ENCODE assay signal across 8 mouse cellular contexts in the genomic region with DNA sequence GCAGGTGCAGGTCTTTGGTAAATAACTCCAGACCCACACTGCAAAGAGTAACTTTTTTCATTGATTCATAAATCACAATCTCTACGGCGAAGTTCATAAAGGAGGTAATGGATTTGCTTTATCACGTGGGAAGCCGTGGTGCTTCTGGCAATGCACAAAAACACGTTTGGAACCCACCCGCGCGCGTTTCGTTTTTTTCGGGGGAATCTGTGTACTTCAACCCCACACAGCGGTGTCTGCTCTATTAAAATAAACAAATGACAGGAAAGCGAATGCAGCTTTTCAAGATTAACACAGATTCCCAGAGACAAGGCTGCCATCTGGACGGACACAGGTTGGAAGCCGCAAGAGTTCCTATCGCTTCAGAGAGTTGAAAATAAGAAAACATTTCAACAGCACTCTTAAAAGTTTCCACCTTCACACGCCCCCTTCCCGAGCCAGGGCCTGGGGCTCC. TPM values are rescaled to one million over a fixed set of nuclear protein-coding genes. Genes with fewer than 3 reads are reported as not detected.
DNase-seq lines count a peak whose midpoint lies in the region; ATAC-seq lines count a peak whose summit lies in the region.

No protein-coding gene starts in this region.

- no peak for DNase-seq in heart, postnatal 10 days
- peak; percentile 39 for DNase-seq in lung, postnatal 36 days
- DNase-seq in c-Kit-positive CD71-positive TER-119-positive erythroid progenitor cells, embryonic 14.5 days (ENCODE audit: low spot score) = no peak
- DNase-seq in gastrocnemius, adult 8-10 months (ENCODE audit: low spot score in 2 of 2) = no peak
- DNase-seq in spleen, postnatal 10 days (ENCODE audit: low spot score in 2 of 2) = no peak

- no peaks in the 10 kb centered on the region for H3K27me3 ChIP-seq in heart, embryonic 11.5 days (ENCODE audit: control insufficient read depth, insufficient read depth, low read length)
- no peaks in the 10 kb centered on the region for H3K27me3 ChIP-seq in forebrain, embryonic 15.5 days

- H3K4me3 ChIP-seq in heart, embryonic 11.5 days (ENCODE audit: low read depth, low read length) = peak overlapping the region; percentile 97
- H3K4me3 ChIP-seq in forebrain, embryonic 15.5 days = peak overlapping the region; percentile 72

- peak overlapping the region; percentile 72 for H3K4me2 ChIP-seq in heart, embryonic 11.5 days
- H3K4me2 ChIP-seq in forebrain, embryonic 15.5 days (replicated peaks) = peak overlapping the region; percentile 86

- no peak for ATAC-seq in heart, embryonic 11.5 days (replicated peaks; ENCODE audit: insufficient number of reproducible peaks, low FRiP score, low TSS enrichment)
- peak; percentile 4 for ATAC-seq in CD4-positive, CD25-positive, alpha-beta regulatory T cell, adult 4 months
- ATAC-seq in forebrain, embryonic 15.5 days (replicated peaks) = no peak

- 8% methylated on average over 18 of the region's 18 CpGs for WGBS in heart, embryonic 11.5 days (ENCODE audit: insufficient replicate concordance)
- 4% methylated on average over 18 of the region's 18 CpGs for WGBS in forebrain, embryonic 15.5 days

- H3K36me3 ChIP-seq in heart, embryonic 11.5 days (ENCODE audit: control insufficient read depth, insufficient read depth, low read length) = no peaks in the 10 kb centered on the region
- H3K36me3 ChIP-seq in forebrain, embryonic 15.5 days = no peaks in the 10 kb centered on the region

- H3K9ac ChIP-seq in heart, embryonic 11.5 days (ENCODE audit: low read depth, low read length) = peak overlapping the region; percentile 96
- peak overlapping the region; percentile 86 for H3K9ac ChIP-seq in forebrain, embryonic 15.5 days (replicated peaks)

- H3K9me3 ChIP-seq in heart, embryonic 11.5 days (replicated peaks; ENCODE audit: control insufficient read depth, low read length) = no peaks in the 10 kb centered on the region
- no peaks in the 10 kb centered on the region for H3K9me3 ChIP-seq in forebrain, embryonic 15.5 days

- peak overlapping the region; percentile 95 for H3K27ac ChIP-seq in heart, embryonic 11.5 days (ENCODE audit: low read depth, low read length)
- peak overlapping the region; percentile 91; the same call in 1 of the 2 replicates for H3K27ac ChIP-seq in forebrain, embryonic 15.5 days (replicated peaks)

- H3K4me1 ChIP-seq in heart, embryonic 11.5 days (ENCODE audit: control insufficient read depth, insufficient read depth, low read length) = peaks cover 28% of the 10 kb centered on the region
- peaks cover 27% of the 10 kb centered on the region for H3K4me1 ChIP-seq in forebrain, embryonic 15.5 days

- intact Hi-C loops in heart, postnatal 10 days (cut with DNase I) = loop anchor here (2.0 to 10.0 kb wide), 5 partner anchors 23 to 241 kb away; partner anchors contain the start of gene Rpl21

RNA-seq across cellular contexts. Expression of gene Usp12, which starts 1.1 kb away (rescaled TPM):
- 9.2 and 11.1 TPM in 2 replicates for polyA plus RNA-seq in heart, embryonic 11.5 days (2014; fragmentation: Nextera tagmentation; extraction: Ambion mirVana)
- 10 to 100 TPM; 17.4 to 20.5 TPM for total RNA-seq in heart, postnatal 10 days (2021)
- 1 to 10 TPM; 6.3 to 8.8 TPM for polyA plus RNA-seq in CD4-positive, CD25-positive, alpha-beta regulatory T cell, adult 4 months (2017; shearing (Covaris generic))
- polyA plus RNA-seq in forebrain, embryonic 15.5 days (2015; fragmentation: Nextera tagmentation; extraction: Ambion mirVana) = 14.9 and 16.5 TPM in 2 replicates
- 10 to 100 TPM; 13.3 to 19.5 (median 14.9) TPM for total RNA-seq in gastrocnemius, adult 8-10 months (2022)

RNA-seq across cellular contexts. Expression of gene Rpl21, which starts 39.0 kb away (rescaled TPM):
- polyA plus RNA-seq in heart, embryonic 11.5 days (2014; fragmentation: Nextera tagmentation; extraction: Ambion mirVana) = 444 and 490 TPM in 2 replicates
- 100 to 1,000 TPM; 157 to 159 TPM for total RNA-seq in heart, postnatal 10 days (2021)
- 1,000 to 10,000 TPM in 1 of 2 experiments, 100 to 1,000 TPM in 1; 776 to 1,168 TPM for polyA plus RNA-seq in CD4-positive, CD25-positive, alpha-beta regulatory T cell, adult 4 months (2017; shearing (Covaris generic))
- 358 and 359 TPM in 2 replicates for polyA plus RNA-seq in forebrain, embryonic 15.5 days (2015; fragmentation: Nextera tagmentation; extraction: Ambion mirVana)
- 100 to 1,000 TPM in 2 of 4 experiments, 10 to 100 TPM in 2; 72.3 to 128 (median 94.8) TPM for total RNA-seq in gastrocnemius, adult 8-10 months (2022)

RNA-seq across cellular contexts. Expression of gene Rasl11a, which starts 51.2 kb away (rescaled TPM):
- 10.9 and 11.3 TPM in 2 replicates for polyA plus RNA-seq in heart, embryonic 11.5 days (2014; fragmentation: Nextera tagmentation; extraction: Ambion mirVana)
- 1 to 10 TPM; 5.9 to 7.5 TPM for total RNA-seq in heart, postnatal 10 days (2021)
- polyA plus RNA-seq in CD4-positive, CD25-positive, alpha-beta regulatory T cell, adult 4 months (2017; shearing (Covaris generic)) = 1 to 10 TPM; 3.1 to 3.2 TPM
- polyA plus RNA-seq in forebrain, embryonic 15.5 days (2015; fragmentation: Nextera tagmentation; extraction: Ambion mirVana) = 11.9 and 13.4 TPM in 2 replicates
- 1 to 10 TPM in 1 of 4 experiments, under 1 TPM in 3; 0.73 to 1.0 (median 0.76) TPM for total RNA-seq in gastrocnemius, adult 8-10 months (2022)
